Mouse (Mus musculus) intestine, embryonic 16.5 days (tissue): ENCODE results near the gene Lsm11. TPM values are rescaled to one million over a fixed set of nuclear protein-coding genes. Genes with fewer than 3 reads are reported as not detected.

Experiments
- ATAC-seq: fragments of 200-750 bp; cut with Nextera tagmentation; 2 replicates; pipeline ENCODE4 v1.8.0; 2017; ENCODE audit warnings: moderate TSS enrichment, moderate library complexity
- H3K27ac ChIP-seq: fragments of 300-500 bp; sonication (generic); 2 replicates; pipeline ENCODE4 v1.5.1; 2014; ENCODE audit warnings: mild to moderate bottlenecking, low read length
- H3K27me3 ChIP-seq: fragments of 300-500 bp; sonication (generic); replicated peaks from 2 replicates; pipeline ENCODE4 v1.6.1; 2014; ENCODE audit warnings: low read length, control low read depth, mixed read lengths; ENCODE audit not compliant: control insufficient read depth, insufficient read depth
- H3K36me3 ChIP-seq: fragments of 300-500 bp; sonication (generic); 2 replicates; pipeline ENCODE4 v1.6.1; 2014; ENCODE audit warnings: low read length, control low read depth; ENCODE audit not compliant: control insufficient read depth, insufficient read depth
- H3K4me1 ChIP-seq: fragments of 300-500 bp; sonication (generic); 2 replicates; pipeline ENCODE4 v1.6.1; 2014; ENCODE audit warnings: low read length, control low read depth, mixed read lengths; ENCODE audit not compliant: control insufficient read depth, insufficient read depth
- H3K4me2 ChIP-seq: fragments of 300-500 bp; sonication (generic); 2 replicates; pipeline ENCODE4 v1.6.1; 2014; ENCODE audit warnings: low read depth, low read length, control low read depth
- H3K4me3 ChIP-seq: fragments of 300-500 bp; sonication (generic); 2 replicates; pipeline ENCODE4 v1.5.1; 2014; ENCODE audit warnings: mild to moderate bottlenecking, low read length
- H3K9ac ChIP-seq: fragments of 300-500 bp; sonication (generic); 2 replicates; pipeline ENCODE4 v1.6.1; 2014; ENCODE audit warnings: low read depth, low read length
- H3K9me3 ChIP-seq: fragments of 300-500 bp; sonication (generic); 2 replicates; pipeline ENCODE4 v1.6.1; 2016; ENCODE audit warnings: low read length, control low read depth; ENCODE audit not compliant: control insufficient read depth
- WGBS: fragments of 180-500 bp; shearing (Covaris S2); extraction: QIAGEN DNeasy Blood & Tissue Kit; methylation state at CpG from one replicate; pipeline ENCODE4 v1.1.7; 2014; 5-methylcytosine and 5-hydroxymethylcytosine counted together
- polyA plus RNA-seq: library from polyadenylated mRNA; unstranded; fragments of >200 nt; fragmentation: Nextera tagmentation; extraction: Ambion mirVana; gene quantifications from 2 replicates; pipeline ENCODE4 v1.2.1, GENCODE M21; 2015

The Lsm11 gene
- polyA plus RNA-seq, 1 experiment from 2014 or later = 4.4 TPM

DNA sequence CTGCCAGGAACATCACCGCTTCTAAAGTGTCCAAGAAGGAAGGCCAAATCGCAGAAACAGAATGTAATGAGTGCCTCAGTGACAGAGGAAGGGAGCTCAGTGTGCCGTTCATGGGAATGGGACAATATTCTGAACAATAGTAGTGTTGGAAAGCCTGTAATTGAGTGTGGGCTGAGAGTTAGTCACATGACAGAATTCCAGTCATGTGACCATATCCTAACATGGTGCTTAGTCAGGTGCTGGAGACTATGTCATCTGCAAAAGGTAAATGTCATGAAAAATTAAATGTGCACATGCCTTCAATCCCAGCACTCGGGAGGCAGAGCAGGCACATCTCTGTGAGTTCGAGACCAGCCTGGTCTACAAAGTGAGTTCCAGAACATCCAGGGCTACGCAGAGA lies 26.7 kb downstream of the Lsm11 start:
- no peak overlapping the region for H3K27ac ChIP-seq
- no peak for ATAC-seq
- H3K4me3 ChIP-seq = no peak overlapping the region
- H3K9me3 ChIP-seq = no peaks in the 10 kb centered on the region
- H3K4me2 ChIP-seq = no peak overlapping the region
- 95% methylated on average over 6 of the region's 6 CpGs for WGBS
- H3K9ac ChIP-seq = no peak overlapping the region
- no peaks in the 10 kb centered on the region for H3K36me3 ChIP-seq
- no peaks in the 10 kb centered on the region for H3K27me3 ChIP-seq
- no peaks in the 10 kb centered on the region for H3K4me1 ChIP-seq

DNA sequence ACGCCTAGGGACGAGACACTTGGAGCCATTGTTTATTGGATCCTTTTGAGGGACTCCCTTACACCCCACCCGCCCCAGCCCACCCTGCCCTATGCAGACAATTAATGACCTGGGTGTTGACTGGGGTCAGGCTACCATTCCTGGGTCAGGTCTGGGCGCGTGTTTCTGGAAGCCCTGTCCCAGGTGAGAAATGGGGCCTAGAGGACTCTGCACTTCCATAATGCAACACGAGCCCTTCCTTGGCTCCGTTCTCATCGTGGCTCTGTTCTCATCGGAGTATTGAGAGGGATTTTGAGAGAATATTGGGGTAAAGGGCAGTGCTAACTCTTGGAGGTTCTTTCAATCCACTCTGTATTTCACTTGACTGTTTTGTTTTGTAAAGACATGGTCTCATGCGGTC lies 28.5 kb downstream of the Lsm11 start:
- no peak overlapping the region for H3K27ac ChIP-seq
- H3K4me1 ChIP-seq = no peaks in the 10 kb centered on the region
- H3K9me3 ChIP-seq = no peaks in the 10 kb centered on the region
- H3K9ac ChIP-seq = no peak overlapping the region
- no peak overlapping the region for H3K4me3 ChIP-seq
- H3K27me3 ChIP-seq = no peaks in the 10 kb centered on the region
- no peak for ATAC-seq
- WGBS = 80% methylated on average over 10 of the region's 10 CpGs
- H3K36me3 ChIP-seq = no peaks in the 10 kb centered on the region
- no peak overlapping the region for H3K4me2 ChIP-seq

DNA sequence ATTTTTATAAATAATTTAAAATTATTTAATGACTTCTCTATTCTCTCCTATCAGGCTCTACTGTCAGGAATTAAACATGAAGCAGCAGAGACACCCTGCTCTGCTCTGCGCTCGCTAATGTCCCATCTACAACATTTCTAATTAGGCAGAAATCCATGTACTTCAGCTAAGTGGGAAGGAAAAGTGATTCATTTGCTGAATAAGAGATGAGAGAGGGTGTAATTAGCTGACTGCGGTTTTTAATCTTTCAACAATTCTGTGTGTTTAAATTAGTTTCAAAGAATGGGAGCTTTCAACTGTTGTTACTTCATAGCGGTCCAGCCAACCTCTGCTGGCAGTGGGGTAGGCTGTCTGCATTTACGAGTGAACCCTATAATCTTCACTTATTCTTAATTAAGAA lies 34.0 kb downstream of the Lsm11 start:
- Histone ChIP-seq H3K9ac (no peak overlapping the region), H3K4me3 (no peak overlapping the region), H3K36me3 (peaks cover 13% of the 10 kb centered on the region), H3K9me3 (no peaks in the 10 kb centered on the region), H3K4me2 (no peak overlapping the region), H3K27me3 (no peaks in the 10 kb centered on the region), H3K27ac (no peak overlapping the region), H3K4me1 (no peaks in the 10 kb centered on the region)
- ATAC-seq = no peak
- 95% methylated on average over 5 of the region's 5 CpGs for WGBS

DNA sequence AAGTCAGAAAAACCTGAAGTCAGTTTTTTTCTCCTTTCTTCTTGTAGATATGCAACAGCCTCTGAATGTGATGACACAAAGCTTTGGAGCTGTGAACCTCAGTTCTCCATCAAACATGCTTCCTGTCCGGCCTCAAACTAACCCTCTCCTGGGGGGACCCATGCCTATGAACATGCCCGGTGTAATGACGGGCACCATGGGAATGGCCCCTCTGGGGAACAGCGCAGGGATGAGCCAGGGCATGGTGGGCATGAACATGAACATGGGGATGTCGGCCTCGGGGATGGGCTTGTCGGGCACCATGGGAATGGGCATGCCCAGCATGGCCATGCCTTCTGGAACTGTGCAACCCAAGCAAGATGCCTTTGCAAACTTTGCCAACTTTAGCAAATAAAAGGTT lies 35.8 kb downstream of the Lsm11 start:
- peaks cover 13% of the 10 kb centered on the region for H3K36me3 ChIP-seq
- H3K4me3 ChIP-seq = no peak overlapping the region
- no peak overlapping the region for H3K4me2 ChIP-seq
- no peak overlapping the region for H3K27ac ChIP-seq
- H3K9me3 ChIP-seq = no peaks in the 10 kb centered on the region
- no peak for ATAC-seq
- no peaks in the 10 kb centered on the region for H3K4me1 ChIP-seq
- 93% methylated on average over 7 of the region's 7 CpGs for WGBS
- no peaks in the 10 kb centered on the region for H3K27me3 ChIP-seq
- no peak overlapping the region for H3K9ac ChIP-seq

DNA sequence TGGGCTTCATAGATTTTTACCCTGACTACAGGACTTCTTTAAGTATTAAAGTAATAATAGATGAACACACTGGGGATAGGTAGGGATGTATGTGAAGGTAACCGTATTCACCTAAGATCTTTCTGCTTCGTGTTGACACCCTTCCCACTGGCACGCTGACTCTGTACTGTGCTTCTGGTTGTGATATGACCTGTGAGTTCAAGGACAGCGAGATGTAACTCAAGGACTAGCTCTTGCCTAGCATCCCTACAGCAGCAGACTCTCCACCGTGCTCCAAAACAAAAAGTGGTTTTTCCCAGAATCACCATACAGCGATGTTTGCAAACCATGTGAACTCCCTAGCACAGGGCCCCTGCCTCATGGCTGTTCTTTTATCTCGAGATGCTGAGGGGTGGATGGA lies 36.7 kb downstream of the Lsm11 start:
- Histone ChIP-seq H3K4me2 (no peak overlapping the region), H3K4me3 (no peak overlapping the region), H3K27me3 (no peaks in the 10 kb centered on the region), H3K27ac (no peak overlapping the region), H3K4me1 (no peaks in the 10 kb centered on the region), H3K9me3 (no peaks in the 10 kb centered on the region), H3K36me3 (peaks cover 16% of the 10 kb centered on the region), H3K9ac (no peak overlapping the region)
- no peak for ATAC-seq
- WGBS = 93% methylated on average over 7 of the region's 7 CpGs

DNA sequence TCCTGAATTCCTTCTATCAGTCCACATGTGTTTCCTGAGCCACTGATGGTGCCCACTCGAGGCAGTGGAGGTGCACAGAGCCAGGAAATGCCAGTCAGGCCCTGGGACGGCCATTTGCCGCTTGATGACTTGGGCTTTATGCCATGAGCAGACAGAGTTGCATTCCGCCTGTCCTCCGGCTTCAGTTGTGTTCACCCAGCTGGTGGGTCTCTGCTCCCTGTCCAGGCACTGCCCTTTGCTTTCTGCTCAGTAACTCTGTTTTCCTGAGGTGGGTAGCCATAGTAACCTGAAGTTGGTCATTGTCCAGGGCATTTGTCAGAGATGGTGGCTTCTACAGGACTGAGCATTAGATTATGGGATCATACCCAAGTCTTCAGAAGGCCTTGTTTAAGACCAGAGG lies 37.4 kb downstream of the Lsm11 start:
- peaks cover 16% of the 10 kb centered on the region for H3K36me3 ChIP-seq
- 86% methylated on average over 5 of the region's 5 CpGs for WGBS

DNA sequence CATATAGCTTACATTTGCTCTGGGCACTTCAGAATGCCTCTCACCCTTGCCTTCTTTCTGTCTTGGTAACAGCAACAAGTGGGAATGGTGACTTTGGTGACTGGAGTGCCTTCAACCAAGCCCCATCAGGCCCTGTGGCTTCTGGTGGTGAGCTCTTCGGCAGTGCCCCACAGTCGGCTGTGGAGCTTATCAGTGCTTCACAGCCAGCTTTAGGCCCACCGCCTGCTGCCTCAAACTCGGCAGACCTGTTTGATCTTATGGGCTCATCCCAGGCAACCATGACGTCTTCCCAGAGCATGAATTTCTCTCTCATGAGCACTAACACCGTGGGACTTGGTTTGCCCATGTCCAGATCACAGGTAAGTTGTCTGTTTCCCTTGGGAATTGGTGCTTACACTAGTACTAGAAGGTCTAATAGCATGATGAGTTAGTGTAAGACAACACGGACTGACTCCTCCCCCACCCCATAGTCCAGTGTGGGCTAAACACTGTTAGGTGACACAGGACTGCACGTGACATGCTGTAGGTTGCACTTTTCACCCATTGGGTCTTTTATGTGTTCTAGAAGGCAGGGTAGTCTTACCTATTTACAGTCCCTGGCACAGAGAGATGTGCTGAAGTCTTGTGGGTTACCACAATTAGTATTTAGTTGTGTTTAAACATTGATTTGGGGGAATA lies 38.5 kb downstream of the Lsm11 start:
- Histone ChIP-seq H3K27me3 (no peaks in the 10 kb centered on the region), H3K9me3 (no peaks in the 10 kb centered on the region), H3K4me3 (no peak overlapping the region), H3K27ac (no peak overlapping the region), H3K36me3 (peaks cover 17% of the 10 kb centered on the region), H3K4me2 (no peak overlapping the region), H3K4me1 (no peaks in the 10 kb centered on the region), H3K9ac (no peak overlapping the region)
- ATAC-seq = no peak
- WGBS = 87% methylated on average over 8 of the region's 8 CpGs

More for the DNA sequence above, 37.4 kb downstream of the Lsm11 start:
- H3K4me3 ChIP-seq = no peak overlapping the region
- H3K27me3 ChIP-seq = no peaks in the 10 kb centered on the region
- ATAC-seq = no peak
- H3K9me3 ChIP-seq = no peaks in the 10 kb centered on the region
- no peak overlapping the region for H3K9ac ChIP-seq
- no peak overlapping the region for H3K4me2 ChIP-seq
- no peak overlapping the region for H3K27ac ChIP-seq
- no peaks in the 10 kb centered on the region for H3K4me1 ChIP-seq

DNA sequence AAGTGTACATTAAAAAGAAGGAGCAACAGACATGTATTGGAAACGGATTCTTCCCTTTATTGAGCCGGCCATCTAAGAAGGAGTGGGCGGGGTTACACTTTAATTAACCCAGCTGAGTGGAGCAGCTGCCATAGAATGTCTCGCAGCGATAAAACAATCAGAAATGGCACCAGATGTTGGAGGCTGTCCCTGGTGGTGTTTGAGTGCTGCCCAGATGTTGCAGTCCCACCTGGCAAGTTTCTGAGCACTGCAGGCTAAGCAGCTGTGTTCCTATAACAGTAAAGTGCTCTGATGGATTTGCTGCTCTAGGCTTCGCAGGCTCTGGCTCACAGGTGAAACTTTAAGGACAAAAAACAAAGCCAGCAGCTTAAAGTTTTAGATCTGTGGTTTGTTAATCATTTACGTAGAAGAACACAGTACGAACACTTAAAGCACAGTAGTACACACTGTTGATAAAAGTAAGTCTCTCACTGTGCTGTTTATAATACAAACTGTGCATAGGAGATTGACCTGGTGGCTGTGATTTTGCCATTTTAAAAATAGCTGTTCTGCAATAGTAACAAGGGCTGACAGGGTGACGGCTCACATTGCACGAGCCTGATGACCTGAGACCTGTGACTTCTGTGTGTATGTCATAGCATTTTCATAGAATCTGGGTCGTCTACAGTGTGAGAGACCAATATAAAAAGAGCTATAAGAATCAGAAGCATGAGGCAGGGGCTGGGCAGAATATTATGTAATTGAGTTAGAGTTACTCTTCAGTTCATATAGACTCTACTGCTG lies 44.3 kb downstream of the Lsm11 start:
- WGBS = 63% methylated on average over 11 of the region's 11 CpGs
- H3K4me1 ChIP-seq = no peaks in the 10 kb centered on the region
- H3K9ac ChIP-seq = no peak overlapping the region
- peak; percentile 73 for ATAC-seq
- no peak overlapping the region for H3K4me3 ChIP-seq
- no peaks in the 10 kb centered on the region for H3K27me3 ChIP-seq
- no peak overlapping the region for H3K4me2 ChIP-seq
- no peak overlapping the region for H3K27ac ChIP-seq
- H3K9me3 ChIP-seq = no peaks in the 10 kb centered on the region
- H3K36me3 ChIP-seq = peaks cover 5% of the 10 kb centered on the region

DNA sequence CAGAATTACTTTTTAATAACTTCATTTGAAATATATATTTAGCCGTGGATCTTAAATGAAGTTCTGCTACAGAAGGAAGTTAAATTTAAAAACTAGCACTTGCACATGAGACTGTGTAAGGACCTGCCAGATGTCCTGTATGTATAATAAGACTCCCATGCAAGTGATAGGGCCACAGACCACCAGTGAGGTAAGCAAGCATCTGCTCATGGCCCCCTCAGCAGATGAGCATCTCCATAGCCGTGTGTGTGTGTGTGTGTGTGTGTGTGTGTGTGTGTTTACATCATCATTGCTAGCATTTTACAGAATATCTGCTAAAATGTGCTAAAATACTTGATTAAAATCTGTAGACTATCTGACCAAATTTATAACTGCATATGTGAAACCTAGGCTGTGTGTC lies 47.3 kb downstream of the Lsm11 start:
- no peaks in the 10 kb centered on the region for H3K4me1 ChIP-seq
- no peak for ATAC-seq
- peaks cover 16% of the 10 kb centered on the region for H3K36me3 ChIP-seq
- no peaks in the 10 kb centered on the region for H3K9me3 ChIP-seq
- H3K27ac ChIP-seq = no peak overlapping the region
- no peak overlapping the region for H3K4me3 ChIP-seq
- no peak overlapping the region for H3K9ac ChIP-seq
- no peak overlapping the region for H3K4me2 ChIP-seq
- WGBS = 86% methylated on average over 2 of the region's 2 CpGs
- no peaks in the 10 kb centered on the region for H3K27me3 ChIP-seq
